Mouse (Mus musculus) limb, embryonic 14.5 days (tissue): ENCODE results near the gene 6430571L13Rik. TPM values are rescaled to one million over a fixed set of nuclear protein-coding genes. Genes with fewer than 3 reads are reported as not detected.
A peak's percentile ranks its signal among the peaks of the same experiment; 100 is the strongest.

ENCODE experiments used
- ATAC-seq: fragments of 200-750 bp; cut with Nextera tagmentation; 2 replicates; pipeline ENCODE4 v1.8.0; 2017; ENCODE audit warnings: low read depth, moderate number of reproducible peaks, moderate TSS enrichment; ENCODE audit not compliant: low FRiP score
- DNase-seq: peaks from one replicate; pipeline ENCODE4 v3.0.0-alpha.2; 2015; ENCODE audit warnings: low spot score
- H3K27ac ChIP-seq: fragments of 300-500 bp; sonication (generic); replicated peaks from 2 replicates; pipeline ENCODE4 v1.5.1; 2014; ENCODE audit warnings: low read depth, mild to moderate bottlenecking, low read length, moderate library complexity, mixed read lengths
- H3K27me3 ChIP-seq: fragments of 300-500 bp; sonication (generic); 2 replicates; pipeline ENCODE4 v1.6.1; 2014; ENCODE audit warnings: low read length, mixed read lengths; ENCODE audit not compliant: control insufficient read depth, insufficient read depth
- H3K36me3 ChIP-seq: fragments of 300-500 bp; sonication (generic); 2 replicates; pipeline ENCODE4 v1.6.1; 2014; ENCODE audit warnings: mild to moderate bottlenecking, low read length, moderate library complexity, mixed read lengths; ENCODE audit not compliant: control insufficient read depth, insufficient read depth
- H3K4me1 ChIP-seq: fragments of 300-500 bp; sonication (generic); 2 replicates; pipeline ENCODE4 v1.6.1; 2014; ENCODE audit warnings: antibody characterized with exemption, low read length, mixed read lengths; ENCODE audit not compliant: control insufficient read depth, insufficient read depth
- H3K4me2 ChIP-seq: fragments of 300-500 bp; sonication (generic); replicated peaks from 2 replicates; pipeline ENCODE4 v1.6.1; 2014; ENCODE audit warnings: low read depth, mild to moderate bottlenecking, low read length, moderate library complexity; ENCODE audit not compliant: severe bottlenecking
- H3K4me3 ChIP-seq: fragments of 300-500 bp; sonication (generic); replicated peaks from 2 replicates; pipeline ENCODE4 v1.5.1; 2014; ENCODE audit warnings: low read length
- H3K9ac ChIP-seq: fragments of 300-500 bp; sonication (generic); 2 replicates; pipeline ENCODE4 v1.6.1; 2014; ENCODE audit warnings: mild to moderate bottlenecking, low read depth, low read length, moderate library complexity; ENCODE audit not compliant: severe bottlenecking
- H3K9me3 ChIP-seq: fragments of 300-500 bp; sonication (generic); 2 replicates; pipeline ENCODE4 v1.6.1; 2016; ENCODE audit warnings: low read length; ENCODE audit not compliant: control insufficient read depth
- POLR2A ChIP-seq: fragments of 200-500 bp; IDR thresholded peaks from 2 replicates; pipeline ENCODE4 v1.8.0; 2012; ENCODE audit warnings: inconsistent platforms, mild to moderate bottlenecking, moderate library complexity, borderline replicate concordance; ENCODE audit not compliant: insufficient read depth, insufficient read length; ENCODE audit errors: extremely low read depth
- WGBS: fragments of 180-500 bp; shearing (Covaris S2); extraction: QIAGEN DNeasy Blood & Tissue Kit; methylation state at CpG from one replicate; pipeline ENCODE4 v1.1.7; 2014; 5-methylcytosine and 5-hydroxymethylcytosine counted together
- polyA plus RNA-seq, 2 experiments: library from polyadenylated mRNA; depleted of rRNA in 1 of 2; stranded (reverse) in 1 of 2; unstranded in 1 of 2; fragments of >200 nt; fragmentation: Nextera tagmentation in 1 of 2; extraction: Ambion mirVana in 1 of 2; gene quantifications; 2 replicates each; pipeline versions ENCODE4 v1.2.1 to v1.2.3; 2012 to 2014

6430571L13Rik gene
- polyA plus RNA-seq, 2 experiments, result 0.56 to 1.0 TPM

- no peak overlapping the region for H3K27ac ChIP-seq
- H3K4me3 ChIP-seq, result no peak overlapping the region
- no peaks in the 10 kb centered on the region for H3K9me3 ChIP-seq
- 17% methylated on average over 3 of the region's 3 CpGs for WGBS
- H3K4me1 ChIP-seq, result no peaks in the 10 kb centered on the region
- no peak overlapping the region for H3K9ac ChIP-seq
- DNase-seq (no peak), ATAC-seq (peak; percentile 60; the same call in 1 of the 2 replicates)
- TF ChIP-seq POLR2A, result no peak
- no peaks in the 10 kb centered on the region for H3K27me3 ChIP-seq
- H3K36me3 ChIP-seq, result no peaks in the 10 kb centered on the region
- H3K4me2 ChIP-seq, result no peak overlapping the region
Observed at GRCm38 (mm10) chr9:107360989-107361388, 20.6 kb downstream of the 6430571L13Rik start.

- DNase-seq, result peak; percentile 71
- no peak for TF ChIP-seq POLR2A
- Histone ChIP-seq H3K27ac (no peak overlapping the region), H3K4me1 (no peaks in the 10 kb centered on the region), H3K36me3 (no peaks in the 10 kb centered on the region), H3K4me2 (no peak overlapping the region), H3K4me3 (no peak overlapping the region), H3K27me3 (no peaks in the 10 kb centered on the region), H3K9me3 (no peaks in the 10 kb centered on the region), H3K9ac (no peak overlapping the region)
- peak; percentile 47; the same call in 1 of the 2 replicates for ATAC-seq
- WGBS, result 2% methylated on average over 3 of the region's 3 CpGs
Observed at GRCm38 (mm10) chr9:107366644-107367043, 26.2 kb downstream of the 6430571L13Rik start.

GRCm38 (mm10) chr9:107368302-107368701, 27.9 kb downstream of the 6430571L13Rik start:
- WGBS, result 53% methylated on average over 1 of the region's 1 CpGs
- TF ChIP-seq POLR2A, result no peak
- ATAC-seq (no peak), DNase-seq (no peak)
- no peaks in the 10 kb centered on the region for H3K4me1 ChIP-seq
- no peak overlapping the region for H3K27ac ChIP-seq
- H3K4me2 ChIP-seq, result no peak overlapping the region
- no peaks in the 10 kb centered on the region for H3K27me3 ChIP-seq
- no peaks in the 10 kb centered on the region for H3K36me3 ChIP-seq
- no peak overlapping the region for H3K4me3 ChIP-seq
- H3K9me3 ChIP-seq, result no peaks in the 10 kb centered on the region
- no peak overlapping the region for H3K9ac ChIP-seq

- Histone ChIP-seq H3K4me3 (no peak overlapping the region), H3K4me2 (no peak overlapping the region), H3K9ac (no peak overlapping the region), H3K36me3 (no peaks in the 10 kb centered on the region), H3K27me3 (no peaks in the 10 kb centered on the region), H3K4me1 (no peaks in the 10 kb centered on the region), H3K27ac (no peak overlapping the region), H3K9me3 (no peaks in the 10 kb centered on the region)
- DNase-seq (no peak), ATAC-seq (no peak)
- 36% methylated on average over 10 of the region's 10 CpGs for WGBS
- TF ChIP-seq POLR2A, result no peak
Observed at GRCm38 (mm10) chr9:107369270-107370105, 29.1 kb downstream of the 6430571L13Rik start.

DNA sequence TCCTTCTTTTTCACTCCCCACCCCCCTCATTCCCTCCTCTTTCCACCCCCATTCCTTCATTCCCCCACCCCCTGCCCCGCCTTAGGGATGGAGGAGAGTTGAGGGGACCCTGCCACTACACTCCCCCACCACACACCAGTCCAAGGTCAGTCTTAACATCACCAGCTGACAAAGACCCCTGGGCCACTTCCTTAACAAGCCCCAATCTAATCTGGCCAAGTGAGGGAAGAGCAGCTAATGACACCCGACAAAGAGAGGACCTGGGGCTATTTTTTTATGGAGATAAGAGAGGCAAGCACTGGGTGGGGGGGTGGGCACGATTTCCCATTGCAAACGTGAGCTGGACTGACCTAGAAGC, 29.7 kb downstream of the 6430571L13Rik start:
- H3K9ac ChIP-seq, result no peak overlapping the region
- no peak overlapping the region for H3K4me3 ChIP-seq
- H3K4me1 ChIP-seq, result no peaks in the 10 kb centered on the region
- H3K27me3 ChIP-seq, result no peaks in the 10 kb centered on the region
- DNase-seq (no peak), ATAC-seq (no peak)
- no peaks in the 10 kb centered on the region for H3K36me3 ChIP-seq
- no peak overlapping the region for H3K4me2 ChIP-seq
- 10% methylated on average over 4 of the region's 4 CpGs for WGBS
- H3K27ac ChIP-seq, result no peak overlapping the region
- no peaks in the 10 kb centered on the region for H3K9me3 ChIP-seq
- TF ChIP-seq POLR2A, result no peak

DNA sequence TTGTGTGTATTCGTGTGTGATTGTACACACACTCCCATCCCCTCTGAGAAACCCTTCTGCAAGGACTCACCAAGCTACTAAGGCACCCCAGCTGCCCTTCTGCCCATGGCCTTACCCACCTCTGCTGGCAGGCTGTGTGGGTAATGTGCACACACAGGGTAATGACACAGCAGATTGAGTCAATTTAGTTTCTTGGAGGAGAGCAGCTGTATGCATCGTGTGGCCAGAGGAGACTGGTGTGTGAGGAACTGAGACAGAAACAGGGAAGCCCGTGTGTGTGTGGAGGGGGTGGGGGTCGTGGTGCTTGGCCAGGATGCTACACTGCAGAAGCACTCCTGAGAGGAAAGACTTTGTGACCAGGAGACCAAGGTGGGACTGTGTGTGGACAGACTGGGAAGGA, 32.0 kb downstream of the 6430571L13Rik start:
- no peak overlapping the region for H3K4me2 ChIP-seq
- H3K36me3 ChIP-seq, result no peaks in the 10 kb centered on the region
- no peak overlapping the region for H3K9ac ChIP-seq
- TF ChIP-seq POLR2A, result no peak
- no peak overlapping the region for H3K4me3 ChIP-seq
- no peak overlapping the region for H3K27ac ChIP-seq
- DNase-seq (no peak), ATAC-seq (no peak)
- peaks cover 13% of the 10 kb centered on the region for H3K27me3 ChIP-seq
- 44% methylated on average over 4 of the region's 4 CpGs for WGBS
- no peaks in the 10 kb centered on the region for H3K4me1 ChIP-seq
- H3K9me3 ChIP-seq, result no peaks in the 10 kb centered on the region
